Mouse (Mus musculus) adrenal gland, postnatal 4 days (tissue): ENCODE measurements around the gene Sptb. TPM values are rescaled to one million over a fixed set of nuclear protein-coding genes. Genes with fewer than 3 reads are reported as not detected.

Experiments
- DNase-seq, 2 experiments: peaks; one replicate each; pipeline ENCODE4 v3.0.0; 2021 to 2022; ENCODE audit warnings: low spot score in 2 of 2, mixed read lengths in 2 of 2
- total RNA-seq, 2 experiments: library from RNA; stranded (reverse); gene quantifications; 2 replicates each; pipeline ENCODE4 v1.2.3; 2021

Gene Sptb
- total RNA-seq, 2 experiments from 2014 or later, result 72.0 to 85.6 TPM

GRCm38 (mm10) chr12:76547409-76548081 is 162.8 kb downstream of the Sptb start:
- DNase-seq, result no peak

GRCm38 (mm10) chr12:76546383-76547276 is 163.7 kb downstream of the Sptb start:
- no peak for DNase-seq

- no peak for DNase-seq
Measured at GRCm38 (mm10) chr12:76545786-76546370, 164.5 kb downstream of the Sptb start.

- DNase-seq, result no peak
Measured at GRCm38 (mm10) chr12:76541879-76542278, 168.5 kb downstream of the Sptb start.

- no peak for DNase-seq
Measured at GRCm38 (mm10) chr12:76541475-76541874, 168.9 kb downstream of the Sptb start.

- DNase-seq, result no peak
Measured at GRCm38 (mm10) chr12:76540701-76541221, 169.6 kb downstream of the Sptb start.

- DNase-seq, result no peak
Measured at GRCm38 (mm10) chr12:76540169-76540568, 170.2 kb downstream of the Sptb start.

GRCm38 (mm10) chr12:76537434-76537833 is 172.9 kb downstream of the Sptb start:
- DNase-seq, result no peak

GRCm38 (mm10) chr12:76536591-76537153 is 173.7 kb downstream of the Sptb start:
- no peak for DNase-seq

- DNase-seq, result no peak
Measured at GRCm38 (mm10) chr12:76535471-76535900, 174.9 kb downstream of the Sptb start.

GRCm38 (mm10) chr12:76534641-76535283 is 175.6 kb downstream of the Sptb start:
- no peak for DNase-seq

- DNase-seq, result no peak
Measured at GRCm38 (mm10) chr12:76534233-76534632, 176.1 kb downstream of the Sptb start.

GRCm38 (mm10) chr12:76533377-76534222 is 176.7 kb downstream of the Sptb start:
- peak; percentile 39 to 51 for DNase-seq

- no peak for DNase-seq
Measured at GRCm38 (mm10) chr12:76532926-76533376, 177.4 kb downstream of the Sptb start.

- DNase-seq, result no peak
Measured at GRCm38 (mm10) chr12:76531986-76532925, 178.1 kb downstream of the Sptb start.

- no peak for DNase-seq
Measured at GRCm38 (mm10) chr12:76530580-76531139, 179.7 kb downstream of the Sptb start, which contains the start of gene Plekhg3. Plekhg3 (plus strand) TSS chr12:76530891.
